Mouse (Mus musculus): ENCODE results near the gene Lrrfip1.

Lrrfip1 gene

DNA sequence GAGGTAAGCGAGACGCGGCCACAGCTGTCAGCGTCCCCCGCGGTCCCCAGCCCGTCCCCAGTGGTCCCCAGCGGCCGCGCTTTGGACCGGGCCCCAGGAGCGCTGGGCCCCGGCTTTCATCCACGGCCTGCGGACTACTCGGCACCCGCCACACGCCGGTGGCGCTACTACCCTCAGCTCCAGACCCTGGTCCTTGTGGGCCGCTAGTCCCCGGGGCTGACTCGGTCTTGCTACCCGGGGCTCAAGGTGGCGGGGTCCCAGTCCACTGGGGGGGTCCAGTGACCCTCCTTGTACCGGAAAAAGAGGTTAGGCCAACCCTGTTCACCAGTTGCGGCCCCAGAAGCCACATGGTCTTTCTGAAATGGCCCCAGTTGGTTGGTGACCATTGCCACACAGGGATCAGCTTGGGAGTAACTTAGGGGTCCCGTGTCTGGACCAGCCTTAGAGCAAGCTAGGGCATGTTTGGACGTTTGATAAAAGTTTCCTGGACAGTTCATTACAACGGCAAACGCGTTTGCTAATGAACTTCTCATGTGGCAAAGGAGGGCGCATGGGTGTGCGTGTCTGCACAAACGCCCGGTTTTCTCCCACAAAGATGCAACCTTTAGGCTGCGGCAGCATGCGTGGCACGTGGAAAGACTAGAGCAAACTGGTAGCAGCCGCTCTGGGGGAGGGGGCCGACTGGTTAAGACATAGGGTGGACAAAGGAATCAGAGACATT lies 514 bp downstream of the Lrrfip1 start:
- peak; percentile 13 for DNase-seq

DNA sequence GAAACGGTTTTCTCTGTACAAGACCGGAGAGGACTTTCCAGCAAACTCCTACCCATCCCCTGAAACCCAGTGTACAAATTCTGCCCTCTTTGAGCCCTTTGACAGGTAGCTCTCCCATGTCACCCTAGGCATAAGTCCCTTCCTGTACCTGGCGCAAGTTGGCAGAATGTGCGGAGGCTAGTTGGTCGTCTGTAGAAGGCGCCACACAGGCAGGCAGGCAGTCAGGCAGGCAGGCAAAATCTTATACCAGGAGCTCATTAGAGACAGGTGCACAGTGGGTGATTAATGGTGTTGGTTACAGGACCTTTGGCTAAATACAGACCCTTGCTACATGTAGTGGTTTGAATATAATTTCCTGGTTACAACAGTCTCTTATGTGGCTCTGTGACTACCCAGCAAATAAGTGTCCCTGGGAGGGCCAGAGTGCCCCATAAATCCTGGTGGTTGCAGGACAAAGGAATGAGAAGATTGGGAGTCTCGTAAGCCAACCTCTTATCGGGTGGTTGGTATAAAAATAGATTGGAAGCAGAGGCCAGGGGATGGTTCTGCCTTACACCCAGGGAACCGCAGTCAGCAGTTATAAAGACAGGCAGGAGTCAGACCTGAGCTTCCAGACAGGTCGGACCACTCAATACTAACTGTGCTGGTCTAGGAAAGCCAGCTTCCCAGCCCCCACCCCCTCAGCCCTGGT lies 1.5 kb downstream of the Lrrfip1 start:
- DNase-seq = no peak

DNA sequence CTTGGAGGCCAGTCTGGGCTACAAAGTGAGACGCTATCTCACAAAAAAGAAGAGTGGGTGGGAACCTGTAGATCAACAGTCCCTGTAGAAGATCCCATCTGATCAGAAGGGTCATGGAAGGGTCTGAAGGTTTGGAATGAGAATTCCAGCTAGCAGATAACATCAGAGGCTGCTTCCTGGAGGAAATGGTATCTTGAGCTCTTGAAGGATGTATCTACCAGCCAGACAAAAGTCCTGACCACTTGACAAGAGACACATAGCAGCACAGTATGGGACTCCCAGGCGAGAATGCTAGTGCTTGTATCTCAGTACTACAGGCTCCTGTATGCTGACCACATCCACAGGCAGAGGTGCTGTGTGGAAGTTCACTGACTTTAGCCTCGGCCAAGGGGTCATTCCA lies 2.6 kb downstream of the Lrrfip1 start:
- peak; percentile 35 for DNase-seq

DNA sequence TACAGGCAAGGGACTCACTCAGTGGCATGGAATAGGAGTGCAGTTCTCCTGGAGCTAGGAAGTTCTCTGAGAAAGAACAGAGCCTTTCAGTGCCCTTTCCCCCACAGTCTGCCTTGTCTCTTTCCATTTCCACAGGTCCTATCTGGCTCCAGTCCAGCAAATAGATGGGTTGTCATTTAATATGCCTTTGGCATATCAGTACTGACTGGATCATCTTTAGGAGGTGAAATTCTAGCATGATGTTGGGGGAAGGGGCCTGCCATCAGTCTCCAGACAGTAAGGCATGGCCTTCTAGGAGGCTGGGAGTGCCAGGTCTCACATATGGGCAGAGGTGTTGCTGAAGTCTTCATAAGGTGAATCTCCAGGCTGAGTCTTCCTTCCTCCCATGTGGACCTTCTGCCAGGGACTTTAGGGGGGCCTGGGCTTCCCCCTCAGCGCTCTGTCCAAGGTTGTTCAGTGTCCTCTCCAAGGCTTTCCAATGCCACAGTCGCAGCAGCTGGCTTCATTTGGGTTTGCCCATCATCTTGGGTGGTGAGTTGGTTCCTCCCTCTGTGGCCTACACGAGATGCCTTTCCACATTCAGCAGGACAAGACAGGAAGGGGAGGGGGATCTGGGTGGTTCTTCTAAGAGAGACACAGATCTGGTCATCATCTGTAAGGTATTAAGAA lies 3.5 kb downstream of the Lrrfip1 start:
- DNase-seq = no peak

DNA sequence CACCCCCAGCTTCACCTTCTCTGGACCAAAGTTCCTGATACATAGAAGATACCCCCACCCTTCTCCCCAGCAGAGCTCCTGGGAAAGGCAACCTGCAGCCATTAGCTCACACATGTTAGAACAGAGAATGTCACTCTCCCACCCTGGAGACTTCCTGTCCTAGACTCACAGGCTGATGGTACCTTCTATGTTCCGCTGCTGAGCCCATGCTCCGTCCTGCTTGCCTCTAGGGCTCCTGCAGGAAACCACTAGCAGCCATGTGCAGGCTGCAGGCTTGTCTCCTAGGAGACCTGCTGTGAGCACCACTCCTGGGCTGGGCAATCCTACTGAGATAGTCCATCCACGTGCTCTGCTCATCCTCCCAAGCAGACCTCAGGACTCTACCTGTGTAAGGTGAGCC lies 4.1 kb downstream of the Lrrfip1 start:
- DNase-seq = no peak

DNA sequence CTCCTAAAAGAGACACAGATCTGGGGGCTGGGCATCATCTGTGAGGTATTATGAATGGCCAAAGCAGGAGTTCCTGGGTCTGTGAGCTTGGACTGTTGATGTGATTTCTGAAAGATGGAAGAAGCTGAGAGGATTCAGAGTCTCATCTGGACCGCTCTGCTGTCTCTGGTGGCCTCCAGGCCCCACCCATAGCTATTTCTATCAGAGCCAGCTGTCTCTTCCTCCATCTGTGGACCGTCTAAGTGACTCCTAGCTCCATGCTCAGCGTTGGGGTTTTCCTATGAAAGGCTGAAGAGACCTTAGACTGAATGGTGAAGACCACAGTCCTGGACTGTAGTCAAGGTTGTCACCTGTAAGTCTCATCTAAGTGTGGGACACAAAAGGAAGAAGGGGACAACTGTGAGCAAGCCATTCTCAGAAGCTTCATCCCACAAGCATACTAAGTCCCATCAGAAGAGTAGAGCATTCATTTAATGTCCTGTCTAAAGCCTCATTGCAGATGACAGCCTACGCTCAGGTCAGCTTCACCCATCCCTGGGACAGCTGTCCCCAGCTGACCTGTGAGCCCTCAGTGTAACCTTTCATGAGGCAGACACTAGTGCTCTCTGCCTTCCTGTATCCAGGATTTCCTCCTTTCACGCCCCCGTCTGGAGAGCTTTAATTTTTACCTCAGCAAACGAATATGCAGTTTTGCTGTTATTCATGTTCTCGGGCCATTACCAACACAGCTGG lies 5.2 kb downstream of the Lrrfip1 start:
- DNase-seq = no peak

DNA sequence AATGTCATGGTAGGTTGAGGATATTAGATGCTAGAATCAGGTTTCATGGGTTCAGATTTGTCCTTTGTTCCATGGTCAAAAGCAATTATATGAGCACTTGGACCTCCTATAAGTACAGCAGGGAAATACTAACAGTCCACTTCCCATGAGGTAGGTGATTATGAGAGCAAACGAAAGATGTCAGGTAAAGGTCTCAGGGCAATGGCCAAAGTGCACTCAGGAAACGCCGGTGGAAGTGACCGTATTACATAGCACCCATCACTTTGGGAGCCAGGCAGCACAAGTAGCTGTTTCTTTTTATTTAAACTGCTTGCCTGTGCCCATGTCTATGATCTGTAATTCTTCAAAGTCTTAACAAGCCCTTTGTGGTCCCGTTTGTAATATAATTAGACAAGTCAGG lies 7.5 kb downstream of the Lrrfip1 start:
- DNase-seq = no peak

DNA sequence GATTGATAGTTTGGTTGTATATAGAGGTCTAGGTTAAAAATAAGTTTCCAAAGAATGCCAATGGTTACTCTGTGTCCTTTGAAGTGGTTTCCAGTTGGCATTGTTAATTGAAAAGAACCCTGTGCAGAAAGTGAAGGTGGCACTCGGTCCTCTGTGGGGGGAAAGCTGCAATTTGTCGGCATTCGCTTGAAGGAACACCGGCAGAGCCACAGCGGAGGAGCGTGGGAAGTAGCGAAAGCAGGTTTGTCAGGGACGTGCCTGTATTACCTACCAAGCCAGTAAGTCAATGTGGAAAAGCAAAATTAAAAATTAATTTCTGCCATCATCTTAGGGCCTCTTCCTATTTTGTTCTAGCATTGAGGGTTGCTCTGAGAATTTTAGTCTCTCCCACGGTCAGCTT lies 8.2 kb downstream of the Lrrfip1 start:
- no peak for DNase-seq

DNA sequence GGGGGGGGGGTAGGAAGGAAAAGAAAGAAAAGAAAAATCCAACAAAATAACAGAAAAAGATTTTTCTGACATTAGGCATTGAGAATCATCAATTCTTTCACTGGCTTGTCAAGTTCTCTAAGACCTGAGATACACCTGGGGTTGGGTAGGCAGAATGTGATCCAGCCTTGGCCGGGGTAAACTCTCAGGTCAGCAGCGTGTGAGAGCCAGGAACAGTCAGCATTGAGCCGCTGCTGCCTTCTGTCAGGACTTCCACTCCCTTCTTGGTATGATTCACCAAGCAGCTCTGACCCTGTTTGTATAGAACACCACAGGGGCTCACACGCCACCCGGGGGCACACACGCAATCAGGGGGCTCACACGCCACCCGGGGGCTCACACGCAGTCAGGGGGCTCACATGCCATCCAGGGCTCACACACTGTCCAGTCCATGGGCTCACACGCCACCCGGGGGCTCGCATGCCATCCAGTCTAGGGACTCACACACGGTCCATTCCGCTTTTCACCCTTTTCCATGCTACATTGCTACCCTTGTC lies 9.7 kb downstream of the Lrrfip1 start:
- no peak for DNase-seq

DNA sequence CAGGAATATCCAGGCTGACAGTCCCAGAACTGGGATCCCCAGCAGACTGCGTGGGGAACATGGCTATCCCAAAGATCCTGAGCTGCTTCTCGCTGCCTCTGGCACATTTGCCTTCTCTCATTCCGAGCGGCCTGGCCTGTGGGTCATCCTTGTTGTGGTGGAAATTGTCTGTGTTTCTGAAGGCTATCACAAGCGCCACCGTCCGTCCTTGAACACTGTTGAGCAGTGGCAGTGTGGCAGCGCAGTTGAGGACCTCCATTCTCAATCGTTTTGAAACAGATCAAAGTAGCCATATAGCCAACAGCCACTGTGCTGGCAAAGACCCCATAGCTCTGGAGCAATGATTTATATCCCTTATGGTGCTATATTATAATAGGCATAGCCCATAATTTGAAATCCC lies 10.2 kb downstream of the Lrrfip1 start:
- DNase-seq = no peak

DNA sequence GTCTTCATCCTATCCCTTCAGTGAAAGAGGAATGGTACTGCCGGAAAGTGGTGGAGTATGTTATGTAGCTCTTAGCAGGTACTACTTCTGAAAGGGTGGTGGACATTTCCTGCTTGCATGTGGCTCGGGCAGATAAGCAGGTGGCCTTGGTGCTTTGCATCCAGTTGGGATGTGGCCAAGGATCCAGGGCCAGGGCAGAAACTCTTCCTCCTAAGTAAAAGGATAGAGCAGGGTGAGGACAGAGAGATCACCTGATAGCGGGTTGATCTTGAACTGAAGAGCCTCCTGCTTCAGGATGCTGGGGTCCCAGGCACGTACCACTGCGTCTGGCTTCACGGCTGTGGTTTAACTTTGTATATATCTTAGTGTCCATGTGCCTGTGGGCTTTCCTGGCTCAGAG lies 10.7 kb downstream of the Lrrfip1 start:
- DNase-seq = no peak

DNA sequence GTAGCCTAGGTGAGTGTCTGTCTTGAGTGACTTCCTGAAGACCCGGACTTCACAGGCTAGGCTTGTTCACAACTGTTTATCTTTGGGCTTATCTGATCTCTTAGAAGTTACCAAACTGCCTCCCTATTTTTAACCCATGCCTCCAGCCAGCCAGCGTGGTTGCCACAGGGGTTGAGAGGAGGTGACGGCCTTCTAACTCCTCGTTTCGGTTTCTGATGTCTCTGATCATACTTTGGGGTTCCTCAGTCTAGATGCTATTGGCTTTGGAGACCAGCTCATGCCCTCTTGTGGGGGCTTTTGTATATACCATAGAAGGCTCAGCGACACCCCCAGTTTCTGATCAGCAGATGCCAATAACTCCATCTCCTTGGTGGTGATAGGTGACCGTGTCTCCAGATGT lies 11.7 kb downstream of the Lrrfip1 start:
- DNase-seq = no peak

DNA sequence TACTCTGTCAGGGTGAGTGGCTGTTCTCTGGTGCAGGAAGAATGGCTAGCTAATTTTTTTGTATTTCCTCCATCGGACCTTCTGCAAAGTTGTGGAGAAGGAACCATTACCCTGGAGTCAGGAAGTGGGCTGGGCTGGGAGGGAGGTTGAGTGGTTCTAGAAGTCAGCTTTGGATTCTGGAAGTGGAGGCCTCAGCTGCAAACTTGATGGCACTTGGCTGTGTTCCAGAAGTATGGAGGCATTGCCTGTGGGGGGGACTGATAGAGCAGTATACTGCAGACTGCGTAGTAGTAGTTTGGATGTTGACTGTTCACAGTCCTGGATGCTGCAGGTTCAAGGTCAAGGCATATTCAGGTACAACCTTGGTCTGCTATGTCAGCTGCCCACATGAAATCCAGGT lies 12.2 kb downstream of the Lrrfip1 start:
- DNase-seq = no peak

DNA sequence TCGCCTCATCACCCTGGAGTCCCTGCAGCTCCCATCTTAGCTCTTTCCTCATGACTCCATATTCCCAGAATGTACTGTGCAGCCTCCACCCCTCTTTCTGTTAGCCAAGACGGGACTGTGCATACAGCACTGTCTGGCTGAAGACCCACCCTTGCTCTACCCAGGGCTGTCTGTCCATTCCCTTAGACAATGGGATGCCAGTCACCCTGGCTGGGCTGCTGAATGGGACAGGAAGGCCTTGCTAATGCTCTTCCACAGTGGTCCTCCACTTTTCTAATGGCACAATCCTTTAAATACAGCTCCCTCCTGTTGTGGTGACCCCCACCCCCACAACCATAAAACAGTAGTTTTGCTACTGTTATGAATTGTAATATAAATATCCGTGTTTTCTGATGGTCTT lies 12.8 kb downstream of the Lrrfip1 start:
- DNase-seq = no peak

DNA sequence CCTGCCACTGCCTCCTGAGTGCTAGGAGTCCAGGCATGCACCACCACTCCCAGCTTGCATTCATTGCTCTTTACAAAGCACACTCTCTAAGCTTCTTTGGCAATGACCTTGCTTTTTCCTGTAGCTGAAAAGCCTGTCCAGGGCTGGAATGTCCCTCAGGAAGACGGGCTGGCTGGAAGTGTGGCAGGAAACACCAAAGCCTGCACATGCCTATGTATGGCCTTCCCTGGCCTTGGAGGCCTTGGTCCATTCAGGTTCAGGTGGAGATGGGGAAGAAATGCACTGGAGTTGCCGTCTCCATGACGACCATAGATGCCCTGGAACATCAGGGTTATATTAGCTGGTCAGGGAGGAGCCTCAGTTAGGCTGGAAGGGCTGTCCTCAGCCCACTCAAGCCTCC lies 15.3 kb downstream of the Lrrfip1 start:
- DNase-seq = peak; percentile 59

DNA sequence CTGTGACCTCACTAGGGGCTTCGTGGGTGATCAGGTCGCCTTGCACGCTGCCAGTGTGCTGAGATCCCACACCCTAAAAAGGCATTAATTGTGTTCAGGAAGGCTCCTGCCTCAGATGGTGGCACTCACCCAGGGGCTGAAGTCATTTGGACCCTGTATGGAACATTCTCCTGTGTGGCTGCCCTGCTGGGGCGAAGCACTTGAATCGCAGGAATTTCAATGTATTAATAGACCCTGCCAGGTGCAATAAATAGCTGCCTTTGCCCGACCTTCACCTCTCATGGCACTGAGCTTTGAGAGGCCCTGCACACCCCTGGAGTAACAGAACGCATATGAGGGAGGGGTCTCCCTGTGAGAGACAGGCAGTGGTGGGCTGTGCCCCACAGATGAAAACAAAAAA lies 17.0 kb downstream of the Lrrfip1 start:
- DNase-seq = no peak

DNA sequence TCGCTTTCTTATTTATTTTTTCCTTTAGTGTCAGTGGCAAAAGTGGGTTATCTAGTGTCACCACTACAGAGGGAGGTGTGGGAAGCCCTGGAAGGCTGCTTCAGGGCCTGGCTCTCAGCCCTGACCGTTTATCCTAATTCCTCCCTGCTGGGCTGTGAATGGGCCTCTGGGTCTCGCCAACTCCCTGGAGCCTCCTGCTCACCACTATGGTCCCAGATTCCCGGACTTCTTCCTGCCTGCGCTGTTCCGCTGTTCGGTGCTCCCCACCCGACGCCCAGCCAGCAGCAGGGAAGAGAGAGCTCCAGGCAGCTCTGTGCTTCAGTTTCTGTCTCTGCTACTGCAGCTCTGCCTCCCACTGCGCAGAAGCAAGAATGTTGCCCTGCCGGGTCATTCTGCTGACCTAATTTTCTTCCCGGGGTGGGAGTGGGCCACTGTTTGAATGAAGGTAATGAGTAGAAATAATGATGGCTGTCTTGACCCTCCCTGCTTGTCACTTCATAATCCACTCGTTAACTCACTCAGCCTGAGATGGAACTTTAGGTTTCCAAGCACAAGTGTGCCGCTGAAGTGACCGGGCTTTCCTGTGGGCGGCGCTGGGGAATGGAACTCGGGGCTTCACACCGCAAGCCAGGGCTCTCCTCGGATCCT lies 18.7 kb downstream of the Lrrfip1 start:
- DNase-seq = no peak

DNA sequence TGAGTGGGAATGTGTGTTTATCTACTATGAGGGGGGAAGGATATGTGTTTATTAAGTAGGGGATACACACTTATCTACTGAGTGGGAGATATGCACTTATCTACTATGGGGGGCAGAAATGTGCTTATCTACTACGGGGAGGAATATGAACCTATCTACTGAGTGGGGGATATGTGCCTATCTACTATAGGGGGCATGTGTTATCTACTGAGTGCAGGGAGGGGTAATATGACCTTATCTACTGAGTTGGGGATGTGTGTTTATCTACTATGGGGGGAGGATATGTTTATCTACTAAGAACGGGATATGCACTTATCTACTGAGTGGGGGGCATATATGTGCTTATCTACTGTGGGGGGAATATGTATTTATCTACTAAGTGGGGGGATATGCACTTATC lies 20.8 kb downstream of the Lrrfip1 start:
- DNase-seq = no peak

DNA sequence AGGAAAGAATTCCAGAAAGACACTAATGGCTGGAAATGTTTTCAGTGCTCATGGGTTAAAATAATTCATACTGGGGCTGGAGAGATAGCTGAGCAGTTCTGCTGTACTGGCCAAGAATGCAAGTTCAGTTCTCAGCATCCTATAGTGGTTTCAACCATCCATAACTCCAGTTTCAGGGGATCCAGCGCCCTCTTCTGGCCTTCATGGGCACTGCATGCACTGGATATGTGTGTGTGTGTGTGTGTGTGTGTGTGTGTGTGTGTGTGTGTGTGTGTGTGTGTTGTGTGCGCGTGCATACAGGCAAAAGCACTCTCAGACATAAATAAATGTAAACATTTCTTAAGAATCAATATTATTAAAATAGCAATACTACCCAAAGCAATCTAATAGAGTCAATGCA lies 22.8 kb downstream of the Lrrfip1 start:
- DNase-seq = no peak

DNA sequence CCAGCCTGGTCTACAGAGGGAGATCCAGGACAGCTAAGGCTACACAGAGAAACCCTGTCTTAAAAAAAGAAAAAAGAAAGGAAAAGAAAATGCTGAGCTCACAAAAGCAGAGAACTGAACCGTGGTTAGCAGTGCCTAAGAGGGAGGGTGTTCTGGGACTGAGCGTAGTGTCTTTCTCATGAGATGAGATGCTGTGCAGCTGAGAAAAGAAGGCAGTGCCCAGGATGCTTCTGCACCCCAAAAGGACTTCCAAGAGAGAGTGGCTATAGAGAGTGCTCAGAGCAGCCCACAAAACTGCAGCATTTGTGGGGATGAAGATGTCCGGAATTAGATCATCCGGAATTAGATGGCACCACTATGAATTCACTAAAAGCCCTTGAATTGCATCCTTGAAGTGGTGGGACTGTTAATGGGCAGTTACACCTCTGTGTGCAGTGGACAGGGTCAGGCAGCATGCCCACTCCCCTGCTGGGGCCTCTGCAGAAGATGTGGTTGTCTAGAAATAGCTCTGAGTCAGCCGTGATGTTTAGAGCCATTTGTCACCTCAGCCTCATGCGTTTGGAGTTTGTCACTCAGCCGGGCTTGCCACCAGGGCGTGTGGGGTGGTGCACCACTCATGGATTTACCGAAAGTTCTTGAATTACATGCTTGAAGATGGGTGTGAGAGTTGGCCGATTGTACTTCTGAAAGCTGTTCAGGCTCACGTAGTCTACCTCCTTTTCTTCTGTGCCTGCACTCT lies 23.8 kb downstream of the Lrrfip1 start:
- DNase-seq = no peak

DNA sequence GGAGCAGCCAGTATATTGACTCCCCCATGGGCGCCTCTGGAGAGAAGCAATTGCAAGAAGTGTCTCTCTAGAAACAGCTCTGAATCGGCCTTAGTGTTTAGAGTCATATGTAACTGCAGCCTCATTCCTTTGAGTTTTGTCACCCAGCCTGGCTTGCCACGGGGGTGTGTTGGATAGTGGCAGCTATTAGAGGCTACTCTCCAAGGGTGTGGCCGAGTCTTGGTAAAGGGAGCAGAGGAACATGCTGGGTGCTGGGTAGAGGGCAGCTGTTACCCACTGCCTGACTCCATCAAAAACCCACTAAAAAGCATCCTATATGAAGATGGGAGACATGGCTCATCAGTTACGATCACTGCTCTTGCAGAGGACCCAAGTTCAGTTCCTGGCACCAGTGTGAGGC lies 24.7 kb downstream of the Lrrfip1 start:
- no peak for DNase-seq

DNA sequence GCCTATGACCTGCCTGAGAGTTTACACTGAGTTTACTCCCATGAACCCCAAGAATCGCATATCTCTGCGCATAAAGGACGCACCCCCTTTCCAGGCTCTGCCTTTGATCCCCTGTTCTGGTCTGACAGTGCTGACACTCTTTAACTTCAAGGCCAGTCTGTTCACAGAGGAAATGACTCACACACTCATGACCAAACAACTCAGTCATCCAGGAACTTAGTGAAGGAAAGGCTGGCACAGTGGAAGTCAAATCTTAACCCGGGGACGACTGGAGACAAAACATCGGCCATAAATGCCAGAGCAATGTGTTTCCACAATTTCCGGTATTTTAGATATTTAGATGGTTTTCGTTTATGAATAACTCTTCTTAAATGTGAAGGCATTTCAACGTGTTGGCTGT lies 25.4 kb downstream of the Lrrfip1 start:
- DNase-seq = peak; percentile 74

All from lung, postnatal 36 days (tissue).